ENCODE assay signal across 8 mouse cellular contexts in the genomic region with DNA sequence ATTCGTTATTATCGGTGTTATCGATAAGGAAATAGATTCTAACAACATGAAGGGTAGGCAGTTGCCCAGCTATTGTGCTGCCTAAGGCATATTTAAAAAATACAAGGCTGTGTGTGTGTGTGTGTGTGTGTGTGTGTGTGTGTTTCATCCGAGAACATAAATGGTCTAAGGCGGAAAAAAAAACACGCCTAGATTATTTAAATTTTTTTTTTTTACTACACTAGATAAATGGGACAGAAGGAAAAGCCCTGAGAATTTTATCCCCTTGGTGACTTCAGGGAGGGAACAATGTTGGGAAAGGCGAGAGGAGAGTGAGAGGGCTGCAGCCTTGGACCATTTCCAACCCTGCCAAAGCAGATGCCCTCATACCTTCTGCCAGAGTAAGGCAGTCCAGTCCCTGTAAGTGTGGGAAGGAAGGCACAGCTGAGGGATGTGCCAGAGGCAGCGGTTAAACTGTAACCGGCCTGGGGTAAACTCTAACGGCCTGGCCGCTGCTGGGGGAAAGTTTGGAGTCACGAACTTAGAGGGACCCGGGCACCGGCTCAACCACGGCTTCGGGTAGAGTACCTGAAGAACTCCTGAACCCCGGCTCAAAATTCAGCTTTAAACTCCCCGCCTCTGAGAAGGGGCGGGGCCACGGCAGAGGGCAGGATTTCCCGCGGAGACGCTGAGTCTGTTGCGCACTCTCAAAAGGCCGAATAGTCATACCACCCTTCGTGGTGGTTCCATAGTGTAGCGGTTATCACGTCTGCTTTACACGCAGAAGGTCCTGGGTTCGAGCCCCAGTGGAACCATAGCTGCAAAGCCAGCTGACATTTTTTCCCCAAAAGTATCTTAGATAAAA. TPM values are rescaled to one million over a fixed set of nuclear protein-coding genes. Genes with fewer than 3 reads are reported as not detected.
DNase-seq lines count a peak whose midpoint lies in the region; ATAC-seq lines count a peak whose summit lies in the region.

No protein-coding gene starts in this region.

- no peak overlapping the region for H3K9ac ChIP-seq in hindbrain, embryonic 14.5 days

- H3K4me3 ChIP-seq in hindbrain, embryonic 14.5 days (replicated peaks; ENCODE audit: low read length) = peak overlapping the region; percentile 40

- no peaks in the 10 kb centered on the region for H3K4me1 ChIP-seq in hindbrain, embryonic 14.5 days (replicated peaks; ENCODE audit: control insufficient read depth, insufficient read depth, low read length)

- ATAC-seq in hindbrain, embryonic 14.5 days (ENCODE audit: low FRiP score) = peak; percentile 98

- peaks cover 17% of the 10 kb centered on the region for H3K27me3 ChIP-seq in hindbrain, embryonic 14.5 days (ENCODE audit: control insufficient read depth, insufficient read depth, low read length)

- WGBS in hindbrain, embryonic 14.5 days = 28% methylated on average over 30 of the region's 30 CpGs

- no peaks in the 10 kb centered on the region for H3K9me3 ChIP-seq in hindbrain, embryonic 14.5 days (ENCODE audit: control insufficient read depth, low read length)

- peak overlapping the region; percentile 49 for H3K4me2 ChIP-seq in hindbrain, embryonic 14.5 days (replicated peaks)

- H3K27ac ChIP-seq in hindbrain, embryonic 14.5 days = no peak overlapping the region

- no peaks in the 10 kb centered on the region for H3K36me3 ChIP-seq in hindbrain, embryonic 14.5 days (replicated peaks; ENCODE audit: control insufficient read depth, insufficient read depth)

- DNase-seq in T-cell, adult 2 months (ENCODE audit: low spot score) = peak; percentile 88
- DNase-seq in cerebellum, postnatal 25 days = peak; percentile 92 to 93
- peak; percentile 93 to 94 for DNase-seq in frontal cortex, postnatal 25 days (ENCODE audit: low spot score in 2 of 2)
- DNase-seq in hindbrain, embryonic 14.5 days (ENCODE audit: low spot score) = peak; percentile 96
- DNase-seq in layer of hippocampus, postnatal 25 days (ENCODE audit: extremely low spot score in 1 of 2, low spot score in 1 of 2) = peak; percentile 95 to 97
- DNase-seq in lung, postnatal 14 days = peak; percentile 95
- DNase-seq in ovary, postnatal 36 days (ENCODE audit: low spot score) = peak; percentile 89
- DNase-seq in thymus, postnatal 25 days = peak; percentile 91

RNA-seq across cellular contexts. Expression of a gene that starts 2.2 kb away (rescaled TPM):
- 0.09 TPM in 1 of 2 replicates, not detected in the other for polyA plus RNA-seq in hindbrain, embryonic 14.5 days (2014; fragmentation: Nextera tagmentation; extraction: Ambion mirVana)
- total RNA-seq in layer of hippocampus, postnatal 25 days (2021) = under 1 TPM in 1 of 2 experiments, not detected in 1; 0.15 TPM

RNA-seq across cellular contexts. Expression of a gene that starts 30.0 kb away (rescaled TPM):
- 4.5 and 4.9 TPM in 2 replicates for polyA plus RNA-seq in hindbrain, embryonic 14.5 days (2014; fragmentation: Nextera tagmentation; extraction: Ambion mirVana)
- total RNA-seq in layer of hippocampus, postnatal 25 days (2021) = under 1 TPM; 0.66 to 0.94 TPM
